Mouse (Mus musculus) CH12.LX (cell line): ENCODE data around the gene Kif13a. TPM values are rescaled to one million over a fixed set of nuclear protein-coding genes. Genes with fewer than 3 reads are reported as not detected.

Source experiments
- DNase-seq: peaks from one replicate; pipeline ENCODE4 v3.0.0-alpha.2; 2013; ENCODE audit errors: extremely low read depth
- H3K27ac ChIP-seq: 2 replicates; pipeline ENCODE4 v1.5.1; 2012; ENCODE audit warnings: low read depth, mild to moderate bottlenecking, control low read depth, moderate library complexity; ENCODE audit not compliant: insufficient read depth
- H3K27me3 ChIP-seq: replicated peaks from 2 replicates; pipeline ENCODE3; 2012; ENCODE audit warnings: inconsistent platforms
- H3K36me3 ChIP-seq, 2 experiments: replicated peaks in 1 of 2; 2 replicates each; pipeline versions ENCODE3 to v1.6.1; 2012; ENCODE audit warnings: inconsistent platforms in 1 of 2, low read length in 1 of 2, mild to moderate bottlenecking in 1 of 2, mixed read lengths in 1 of 2, moderate library complexity in 1 of 2; ENCODE audit not compliant: control insufficient read depth in 1 of 2, insufficient read depth in 1 of 2
- H3K4me1 ChIP-seq, 2 experiments: 2 replicates each; pipeline ENCODE4 v1.6.1; 2012; ENCODE audit warnings: inconsistent platforms in 1 of 2, moderate library complexity in 1 of 2; ENCODE audit not compliant: insufficient read depth in 2 of 2, control insufficient read depth in 1 of 2
- H3K4me2 ChIP-seq: 2 replicates; pipeline ENCODE4 v1.6.1; 2012; ENCODE audit warnings: low read depth, mild to moderate bottlenecking, control low read depth; ENCODE audit not compliant: poor library complexity, insufficient read depth, severe bottlenecking
- H3K4me3 ChIP-seq, 3 experiments: fragments of 150-350 bp in 1 of 3; sonication (generic) in 1 of 3; replicated peaks in 1 of 3; 2 replicates each; pipeline versions ENCODE3 to v1.5.1; 2011 to 2012; ENCODE audit warnings: low read depth in 2 of 3, low read length in 2 of 3, mild to moderate bottlenecking in 2 of 3, moderate library complexity in 2 of 3, control low read depth in 1 of 3, improper control_type of control experiment in 1 of 3, inconsistent platforms in 1 of 3, mixed read lengths in 1 of 3; ENCODE audit not compliant: poor library complexity in 1 of 3
- H3K79me2 ChIP-seq: replicated peaks from 2 replicates; pipeline ENCODE4 v1.6.1; 2012; ENCODE audit warnings: mild to moderate bottlenecking, moderate library complexity; ENCODE audit not compliant: control insufficient read depth, poor library complexity, insufficient read depth, severe bottlenecking; ENCODE audit errors: extremely low read depth
- H3K9ac ChIP-seq: 2 replicates; pipeline ENCODE4 v1.6.1; 2012; ENCODE audit warnings: low read depth, mild to moderate bottlenecking, control low read depth, moderate library complexity; ENCODE audit not compliant: insufficient read depth
- H3K9me3 ChIP-seq: replicated peaks from 2 replicates; pipeline ENCODE3; 2012; ENCODE audit warnings: low read length, inconsistent platforms, mixed read lengths
- CHD2 ChIP-seq: IDR thresholded peaks from 2 replicates; pipeline ENCODE4 v1.6.1; 2011; ENCODE audit warnings: low read length, improper control_type of control experiment
- E2F4 ChIP-seq: IDR thresholded peaks from 2 replicates; pipeline ENCODE4 v1.6.1; 2011; ENCODE audit warnings: low read depth, low read length, improper control_type of control experiment; ENCODE audit not compliant: insufficient replicate concordance
- ELF1 ChIP-seq: IDR thresholded peaks from 2 replicates; pipeline ENCODE4 v1.6.1; 2014; ENCODE audit warnings: low read depth, mild to moderate bottlenecking, inconsistent platforms, low read length, improper control_type of control experiment
- ETS1 ChIP-seq: conservative IDR thresholded peaks from 2 replicates; pipeline ENCODE4 v1.6.1; 2012; ENCODE audit warnings: low read depth, mild to moderate bottlenecking, inconsistent platforms, low read length, improper control_type of control experiment, moderate library complexity
- GABPA ChIP-seq: IDR thresholded peaks from 2 replicates; pipeline ENCODE4 v1.6.1; 2012; ENCODE audit warnings: low read depth, low read length, improper control_type of control experiment, inconsistent platforms; ENCODE audit not compliant: insufficient replicate concordance
- HCFC1 ChIP-seq: IDR thresholded peaks from 2 replicates; pipeline ENCODE4 v1.6.1; 2012; ENCODE audit warnings: low read depth, mild to moderate bottlenecking, inconsistent platforms, low read length, improper control_type of control experiment
- IRF4 ChIP-seq: IDR thresholded peaks from 2 replicates; pipeline ENCODE4 v1.6.1; 2014; ENCODE audit warnings: low read depth, mild to moderate bottlenecking, inconsistent platforms, low read length, improper control_type of control experiment
- MAFK ChIP-seq: IDR thresholded peaks from 2 replicates; pipeline ENCODE4 v1.6.1; 2011; ENCODE audit warnings: low read length, improper control_type of control experiment; ENCODE audit not compliant: insufficient replicate concordance
- MAZ ChIP-seq: IDR thresholded peaks from 2 replicates; pipeline ENCODE4 v1.6.1; 2012; ENCODE audit warnings: low read depth, mild to moderate bottlenecking, inconsistent platforms, low read length, improper control_type of control experiment, moderate library complexity
- MXI1 ChIP-seq: IDR thresholded peaks from 2 replicates; pipeline ENCODE4 v1.6.1; 2011; ENCODE audit warnings: mild to moderate bottlenecking, low read depth, low read length, improper control_type of control experiment
- MYC ChIP-seq: IDR thresholded peaks from 2 replicates; pipeline ENCODE4 v1.6.1; 2011; ENCODE audit warnings: low read depth, mild to moderate bottlenecking, improper control_type of control experiment, low read length
- NRF1 ChIP-seq: IDR thresholded peaks from 2 replicates; pipeline ENCODE4 v1.6.1; 2014; ENCODE audit warnings: low read depth, mild to moderate bottlenecking, inconsistent platforms, low read length, improper control_type of control experiment, moderate library complexity
- POLR2A ChIP-seq: IDR thresholded peaks from 2 replicates; pipeline ENCODE4 v1.6.1; 2011; ENCODE audit warnings: low read depth, mild to moderate bottlenecking, improper control_type of control experiment, low read length
- POLR2AphosphoS2 ChIP-seq: IDR thresholded peaks from 2 replicates; pipeline ENCODE4 v1.6.1; 2011; ENCODE audit warnings: low read depth, low read length, improper control_type of control experiment
- RAD21 ChIP-seq: IDR thresholded peaks from 2 replicates; pipeline ENCODE4 v1.6.1; 2011; ENCODE audit warnings: low read depth, mild to moderate bottlenecking, low read length, improper control_type of control experiment, moderate library complexity
- RCOR1 ChIP-seq: conservative IDR thresholded peaks from 2 replicates; pipeline ENCODE4 v1.6.1; 2012; ENCODE audit warnings: low read depth, mild to moderate bottlenecking, inconsistent platforms, low read length, improper control_type of control experiment
- SMC3 ChIP-seq: IDR thresholded peaks from 2 replicates; pipeline ENCODE4 v1.6.1; 2011; ENCODE audit warnings: low read depth, low read length, improper control_type of control experiment
- USF1 ChIP-seq: IDR thresholded peaks from 2 replicates; pipeline ENCODE4 v1.6.1; 2014; ENCODE audit warnings: low read depth, mild to moderate bottlenecking, inconsistent platforms, low read length, improper control_type of control experiment
- USF2 ChIP-seq: conservative IDR thresholded peaks from 2 replicates; pipeline ENCODE4 v1.6.1; 2011; ENCODE audit warnings: low read depth, low read length, improper control_type of control experiment
- ZNF384 ChIP-seq: IDR thresholded peaks from 2 replicates; pipeline ENCODE4 v1.6.1; 2012; ENCODE audit warnings: low read depth, low read length, improper control_type of control experiment, inconsistent platforms
- dilution Hi-C: fragments of 300-500 bp; cut with MboI; formaldehyde crosslinking; loops from 2 replicates; pipeline ENCODE4 v1.14.3; 2020; ENCODE audit warnings: low sequenced_read_pairs; ENCODE audit not compliant: extremely low pct_unique_long_range_greater_than_20kb, extremely low pct_ligation_motif_present
- in situ Hi-C: fragments of 300-500 bp; cut with MboI; formaldehyde crosslinking; loops from 3 replicates; pipeline ENCODE4 v1.14.3; 2019; ENCODE audit warnings: low sequenced_read_pairs, low pct_ligation_motif_present, low pct_unique_long_range_greater_than_20kb, mixed read lengths
- polyA plus RNA-seq: library from polyadenylated mRNA; unstranded; fragments of >175 nt; gene quantifications from 2 replicates; pipeline ENCODE4 v1.2.1, GENCODE M21; 2012; ENCODE audit warnings: low read depth; ENCODE audit not compliant: insufficient read length
- total RNA-seq, 2 experiments: library from RNA; depleted of rRNA; stranded (reverse); fragments of 300-350 nt in 1 of 2; fragments of >200 nt in 1 of 2; gene quantifications; 2 replicates each; pipeline ENCODE4 v1.2.3; 2012 to 2014

Gene Kif13a
- total and polyA plus RNA-seq, 3 experiments: not detected

DNA sequence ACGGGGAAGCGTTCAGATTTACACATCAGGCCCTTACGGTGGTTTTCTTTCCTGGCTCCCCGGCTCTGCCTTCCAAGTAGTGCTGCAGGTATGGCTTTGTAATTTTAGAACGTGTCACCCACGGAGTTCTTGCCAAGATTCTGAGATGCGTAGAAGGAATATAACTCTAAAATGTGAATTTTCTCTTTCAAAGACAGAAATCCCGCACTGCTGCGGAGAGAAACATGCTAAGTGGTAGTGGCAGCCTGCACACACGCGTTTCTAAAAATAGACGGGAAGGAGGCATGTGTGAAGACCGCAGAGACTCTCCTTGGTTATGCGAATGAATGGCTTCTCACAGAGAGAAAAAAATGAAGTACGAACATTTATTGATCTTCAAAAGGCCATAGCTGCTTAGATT, 21.5 kb upstream of the Kif13a start:
- no peaks in the 10 kb centered on the region for H3K79me2 ChIP-seq
- no peak overlapping the region for H3K4me2 ChIP-seq
- in situ Hi-C loops: no loop called here
- H3K4me1 ChIP-seq: peaks cover 2 to 5% of the 10 kb centered on the region in 2 experiments; a peak in 1 of 4 replicates
- H3K9me3 ChIP-seq: peaks cover 2% of the 10 kb centered on the region
- no peak overlapping the region for H3K9ac ChIP-seq
- no peaks in the 10 kb centered on the region for H3K36me3 ChIP-seq
- H3K27ac ChIP-seq: no peak overlapping the region
- H3K27me3 ChIP-seq: no peaks in the 10 kb centered on the region
- H3K4me3 ChIP-seq: no peak overlapping the region
- dilution Hi-C loops: no loop called here
- TF ChIP-seq HCFC1 (no peak), USF2 (no peak), POLR2AphosphoS2 (no peak), RCOR1 (no peak), MXI1 (no peak), MYC (no peak), IRF4 (no peak), NRF1 (no peak), ZNF384 (no peak), ELF1 (no peak), RAD21 (no peak), MAZ (no peak), USF1 (no peak), SMC3 (no peak), MAFK (no peak), CHD2 (no peak), E2F4 (no peak)
- TF ChIP-seq, all 38 proteins: peak for 0
- no peak for DNase-seq

GRCm38 (mm10) chr13:46949741-46950140, 20.1 kb upstream of the Kif13a start:
- Histone ChIP-seq H3K4me2 (no peak overlapping the region), H3K27me3 (no peaks in the 10 kb centered on the region), H3K9ac (no peak overlapping the region), H3K36me3 (no peaks in the 10 kb centered on the region), H3K4me1 (peaks cover 2 to 14% of the 10 kb centered on the region in 2 experiments; a peak in 1 of 4 replicates), H3K4me3 (no peak overlapping the region), H3K79me2 (no peaks in the 10 kb centered on the region), H3K9me3 (peaks cover 2% of the 10 kb centered on the region), H3K27ac (no peak overlapping the region)
- no peak for TF ChIP-seq ETS1
- no peak for TF ChIP-seq ELF1
- no peak for TF ChIP-seq GABPA
- no peak for TF ChIP-seq MXI1
- TF ChIP-seq MYC: no peak
- TF ChIP-seq RCOR1: no peak
- no peak for TF ChIP-seq POLR2AphosphoS2
- TF ChIP-seq POLR2A: no peak
- DNase-seq: no peak
- in situ Hi-C loops: no loop called here
- dilution Hi-C loops: no loop called here
